Mouse (Mus musculus) cerebellum, adult 9-11 months (tissue): ENCODE measurements around the gene Gm6164.
"Not testable (repeated sequence)": the region's sequence is repeated elsewhere in the genome, so short reads cannot be mapped to it uniquely, and the experiment has no call there.

Experiments used
- DNase-seq: peaks from one replicate; pipeline ENCODE4 v3.0.0; 2022

Gene Gm6164

DNA sequence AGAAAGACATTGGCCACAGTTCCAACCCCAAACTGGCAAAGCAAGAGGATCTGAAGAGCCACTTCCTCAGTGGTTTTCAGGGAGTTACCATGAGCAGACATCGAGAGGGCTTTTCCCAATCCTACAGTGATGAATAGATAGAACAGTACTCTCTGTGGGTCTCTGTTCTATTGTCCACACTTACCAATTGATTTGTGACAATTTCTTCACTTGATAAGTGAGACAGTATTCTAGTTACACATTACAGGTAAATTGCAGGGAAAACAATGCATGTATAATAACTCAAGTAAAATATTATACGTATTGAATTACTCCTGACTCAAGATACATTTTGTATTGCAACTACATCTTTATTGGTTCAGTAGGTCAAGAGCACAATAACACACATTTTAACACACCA, at the start of gene Gm6164:
Gene Gm6164, minus strand, starts transcription at position 101 of the 400 bp plus-strand sequence.
- DNase-seq: not testable (repeated sequence)

DNA sequence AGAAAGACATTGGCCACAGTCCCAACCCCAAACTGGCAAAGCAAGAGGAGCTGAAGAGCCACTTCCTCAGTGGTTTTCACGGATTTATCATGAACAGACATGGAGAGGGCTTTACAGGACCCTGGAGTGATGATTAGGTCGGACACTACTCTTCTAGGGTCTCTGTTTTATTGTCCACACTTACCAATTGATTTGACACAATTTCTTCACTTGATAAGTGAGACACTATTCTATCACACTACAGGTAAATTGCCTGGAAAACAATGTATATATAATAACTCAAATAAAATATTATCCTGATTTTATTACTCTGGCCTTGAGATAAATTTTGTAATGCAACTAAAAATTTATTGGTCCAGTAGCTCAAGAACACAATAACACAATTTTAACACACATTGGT, 28.3 kb upstream of the Gm6164 start, which contains the start of gene Gm4498:
Gene Gm4498, minus strand, starts transcription at position 101 of the 400 bp plus-strand sequence.
- not testable (repeated sequence) for DNase-seq

DNA sequence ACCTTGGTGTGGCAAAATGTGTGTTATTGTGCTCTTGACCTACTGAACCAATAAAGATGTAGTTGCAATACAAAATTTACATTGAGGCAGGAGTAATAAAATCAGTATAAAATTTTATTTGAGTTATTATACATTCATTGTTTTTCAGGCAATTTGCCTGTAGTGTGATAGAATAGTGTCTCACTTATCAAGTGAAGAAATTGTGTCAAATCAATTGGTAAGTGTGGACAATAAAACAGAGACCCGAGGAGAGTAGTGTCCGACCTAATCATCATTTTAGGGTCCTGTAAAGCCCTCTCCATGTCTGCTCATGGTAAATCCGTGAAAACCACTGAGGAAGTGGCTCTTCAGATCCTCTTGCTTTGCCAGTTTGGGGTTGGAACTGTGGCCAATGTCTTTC, 12.0 kb downstream of the Gm6164 start, which contains the start of gene Vmn1r95:
Gene Vmn1r95, plus strand, starts transcription at position 301 of the 400 bp plus-strand sequence.
- not testable (repeated sequence) for DNase-seq

DNA sequence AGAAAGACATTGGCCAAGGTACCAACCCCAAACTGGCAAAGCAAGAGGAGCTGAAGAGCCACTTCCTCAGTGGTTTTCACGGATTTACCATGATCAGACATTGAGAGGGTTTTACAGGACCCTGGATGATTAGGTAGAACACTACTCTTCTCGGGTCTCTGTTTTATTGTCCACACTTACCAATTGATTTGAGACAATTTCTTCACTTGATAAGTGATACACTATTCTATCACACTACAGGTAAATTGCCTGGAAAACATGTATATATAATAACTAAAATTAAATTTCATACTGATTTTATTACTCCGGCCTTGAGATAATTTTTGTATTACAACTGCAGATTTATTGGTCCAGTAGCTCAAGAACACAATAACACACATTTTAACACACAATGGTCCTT, 37.1 kb downstream of the Gm6164 start, which contains the start of gene Vmn1r94:
Gene Vmn1r94, minus strand, starts transcription at position 101 of the 400 bp plus-strand sequence.
- DNase-seq: not testable (repeated sequence)
